39 mouse cellular contexts compared by ENCODE assay signal in the genomic region with DNA sequence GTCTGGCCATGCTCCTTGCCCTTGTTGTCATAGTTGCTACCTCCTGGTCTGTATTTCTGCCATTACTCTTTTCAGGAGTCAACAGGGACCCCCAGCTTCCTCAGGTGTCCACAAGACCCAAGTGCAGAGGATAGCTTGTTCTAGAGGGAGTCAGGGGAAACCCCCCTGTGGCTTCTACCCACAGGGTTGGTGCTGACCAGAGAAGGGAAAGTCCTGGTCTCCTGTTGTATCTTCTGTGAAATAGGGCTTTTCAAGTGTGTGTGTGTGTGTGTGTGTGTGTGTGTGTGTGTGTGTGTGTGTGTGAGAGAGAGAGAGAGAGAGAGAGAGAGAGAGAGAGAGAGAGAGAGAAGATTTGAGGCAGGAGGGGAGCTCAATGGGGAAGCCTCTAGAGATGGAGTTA. TPM values are rescaled to one million over a fixed set of nuclear protein-coding genes. Genes with fewer than 3 reads are reported as not detected.
"Had no signal": no experiment of that assay in that cellular context is flagged by ENCODE, and none has a peak within 500 bp of the region (broad histone marks: within the 10 kb centered on the region; RNA-seq: fewer than 3 reads in every experiment).

No protein-coding gene starts in this region.

- H3K4me2 ChIP-seq: limb, embryonic 12.5 days; limb, embryonic 13.5 days; limb, embryonic 15.5 days; liver, embryonic 11.5 days; liver, embryonic 13.5 days; liver, embryonic 15.5 days; lung, embryonic 14.5 days; lung, embryonic 15.5 days; midbrain, embryonic 11.5 days; midbrain, embryonic 12.5 days; midbrain, embryonic 13.5 days; midbrain, embryonic 15.5 days; neural tube, embryonic 12.5 days had no signal

- H3K27ac ChIP-seq: limb, embryonic 10.5 days; limb, embryonic 12.5 days; limb, embryonic 13.5 days; limb, embryonic 15.5 days; liver, embryonic 13.5 days; liver, embryonic 14.5 days; liver, embryonic 15.5 days; lung, embryonic 15.5 days; macrophage; midbrain, embryonic 10.5 days; midbrain, embryonic 12.5 days; midbrain, embryonic 13.5 days; midbrain, embryonic 15.5 days; neural tube, embryonic 12.5 days had no signal

- H3K4me3 ChIP-seq: limb, embryonic 10.5 days; limb, embryonic 12.5 days; limb, embryonic 13.5 days; limb, embryonic 15.5 days; liver, embryonic 13.5 days; liver, embryonic 15.5 days; lung, embryonic 15.5 days; megakaryocyte, embryonic 14.5 days; midbrain, embryonic 10.5 days; midbrain, embryonic 12.5 days; midbrain, embryonic 13.5 days; midbrain, embryonic 15.5 days; myocyte; neural tube, embryonic 12.5 days had no signal

- H3K9me3 ChIP-seq: limb, embryonic 10.5 days; limb, embryonic 12.5 days; limb, embryonic 13.5 days; limb, embryonic 15.5 days; liver, embryonic 13.5 days; liver, embryonic 15.5 days; lung, embryonic 15.5 days; midbrain, embryonic 10.5 days; midbrain, embryonic 12.5 days; midbrain, embryonic 13.5 days; midbrain, embryonic 15.5 days; neural tube, embryonic 12.5 days had no signal

- H3K9ac ChIP-seq: limb, embryonic 12.5 days; limb, embryonic 13.5 days; limb, embryonic 15.5 days; liver, embryonic 13.5 days; liver, embryonic 14.5 days; liver, embryonic 15.5 days; liver, postnatal 0 days; lung, embryonic 14.5 days; lung, embryonic 15.5 days; midbrain, embryonic 12.5 days; midbrain, embryonic 13.5 days; midbrain, embryonic 15.5 days; neural tube, embryonic 12.5 days had no signal

- ATAC-seq: liver, postnatal 0 days; lung, postnatal 0 days; midbrain, embryonic 13.5 days; midbrain, embryonic 15.5 days; midbrain, embryonic 16.5 days had no signal

- DNase-seq: left cerebral cortex, postnatal 4 days; liver; liver, embryonic 13.5 days; liver, postnatal 0 days; lung, adult 18-20 months; lung, adult 2 months; lung, embryonic 14.5 days; lung, postnatal 10 days; lung, postnatal 14 days; lung, postnatal 36 days; lung, postnatal 4 days; midbrain, embryonic 14.5 days had no signal

- H3K36me3 ChIP-seq: limb, embryonic 10.5 days; limb, embryonic 12.5 days; limb, embryonic 13.5 days; limb, embryonic 15.5 days; liver, embryonic 13.5 days; liver, embryonic 15.5 days; lung, embryonic 15.5 days; midbrain, embryonic 10.5 days; midbrain, embryonic 12.5 days; midbrain, embryonic 13.5 days; midbrain, embryonic 15.5 days; neural tube, embryonic 12.5 days had no signal

- H3K27me3 ChIP-seq: limb, embryonic 15.5 days; liver, embryonic 13.5 days; liver, embryonic 15.5 days; lung, embryonic 15.5 days; midbrain, embryonic 13.5 days; midbrain, embryonic 15.5 days; neural tube, embryonic 12.5 days had no signal

- H3K4me1 ChIP-seq: limb, embryonic 12.5 days; limb, embryonic 13.5 days; limb, embryonic 15.5 days; liver, embryonic 13.5 days; liver, embryonic 15.5 days; lung, embryonic 15.5 days; midbrain, embryonic 12.5 days; midbrain, embryonic 13.5 days had no signal

RNA-seq across cellular contexts. Expression of a gene that starts 58.9 kb away (rescaled TPM):
- total RNA-seq: liver, adult 2 months; megakaryocyte progenitor cell, adult 5-6 weeks; megakaryocyte, adult 5-6 weeks; megakaryocyte-erythroid progenitor cell, adult 5-6 weeks; monocyte, adult 5-6 weeks had no signal
- polyA plus RNA-seq: limb, embryonic 10.5 days; limb, embryonic 11.5 days; limb, embryonic 12.5 days; liver, embryonic 15.5 days; liver, embryonic 16.5 days; lung, embryonic 14.5 days; lung, embryonic 15.5 days; lung, embryonic 16.5 days; lung, postnatal 0 days; macrophage; myocyte had no signal
